25 mouse cellular contexts compared by ENCODE assay signal in the genomic region with DNA sequence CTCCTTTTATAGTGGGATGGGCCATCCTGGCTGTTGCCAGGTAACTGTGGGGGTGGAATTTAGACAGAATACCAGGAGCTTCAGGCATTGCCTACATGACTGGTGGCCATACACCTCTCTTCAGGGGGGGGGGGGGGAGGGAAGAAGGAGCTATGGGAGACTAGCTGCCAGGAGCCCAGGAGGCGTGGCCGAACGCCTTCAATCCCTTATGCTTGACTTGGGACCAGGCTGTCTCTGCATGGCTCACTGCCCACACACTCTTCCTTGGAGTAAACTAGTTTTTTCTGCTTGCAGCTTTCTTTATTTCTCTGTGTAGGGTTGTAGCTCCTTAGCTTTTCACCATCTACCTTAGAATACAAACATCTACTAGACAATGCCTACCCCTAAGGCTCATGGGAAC.
DNase-seq lines count a peak whose midpoint lies in the region; ATAC-seq and TF ChIP-seq lines count a peak whose summit lies in the region.
"Had no signal": no experiment of that assay in that cellular context is flagged by ENCODE, and none has a peak within 500 bp of the region (broad histone marks: within the 10 kb centered on the region; RNA-seq: fewer than 3 reads in every experiment).

No protein-coding gene starts in this region.

- no peaks in the 10 kb centered on the region for H3K9me3 ChIP-seq in kidney, embryonic 15.5 days (replicated peaks)
- H3K9me3 ChIP-seq: embryonic facial prominence, embryonic 13.5 days; heart, embryonic 10.5 days; hindbrain, embryonic 10.5 days; intestine, embryonic 15.5 days; limb, embryonic 10.5 days; liver, embryonic 15.5 days; lung, embryonic 15.5 days; megakaryocyte, embryonic 14.5 days had no signal

- H3K27ac ChIP-seq in kidney, embryonic 15.5 days = no peak overlapping the region
- H3K27ac ChIP-seq in gastrocnemius, adult 2 months = no peak overlapping the region
- H3K27ac ChIP-seq: embryonic facial prominence, embryonic 13.5 days; heart, embryonic 10.5 days; hindbrain, embryonic 10.5 days; intestine, embryonic 15.5 days; limb, embryonic 10.5 days; liver, embryonic 15.5 days; lung, embryonic 15.5 days; stomach, postnatal 0 days had no signal

- H3K9ac ChIP-seq in kidney, embryonic 15.5 days = no peak overlapping the region
- H3K9ac ChIP-seq: embryonic facial prominence, embryonic 13.5 days; intestine, embryonic 15.5 days; liver, embryonic 15.5 days; lung, embryonic 15.5 days had no signal

- no peaks in the 10 kb centered on the region for H3K27me3 ChIP-seq in kidney, embryonic 15.5 days
- H3K27me3 ChIP-seq: embryonic facial prominence, embryonic 13.5 days; intestine, embryonic 15.5 days; liver, embryonic 15.5 days; lung, embryonic 15.5 days; megakaryocyte, embryonic 14.5 days had no signal

- no peak overlapping the region for H3K4me3 ChIP-seq in kidney, embryonic 15.5 days (replicated peaks)
- no peak overlapping the region for H3K4me3 ChIP-seq in gastrocnemius, adult 2 months
- H3K4me3 ChIP-seq: embryonic facial prominence, embryonic 13.5 days; erythroblast, embryonic 14.5 days; heart, embryonic 10.5 days; hindbrain, embryonic 10.5 days; intestine, embryonic 15.5 days; limb, embryonic 10.5 days; liver, embryonic 15.5 days; lung, embryonic 15.5 days; megakaryocyte, embryonic 14.5 days had no signal

- DNase-seq in frontal cortex, postnatal 36 days (ENCODE audit: low spot score in 2 of 2) = no peak
- no peak for DNase-seq in kidney, adult 11 months
- DNase-seq in right cerebral cortex, postnatal 14 days = peak; percentile 6
- DNase-seq in right cerebral cortex, postnatal 10 days (ENCODE audit: low spot score in 2 of 2) = no peak
- no peak for DNase-seq in gastrocnemius, adult 2 months
- DNase-seq: adrenal gland, postnatal 25 days; cerebellum, adult 11-12 months; cerebellum, postnatal 36 days; embryo, embryonic 11 days; liver; lung, postnatal 36 days; thymus, adult 2 months; thymus, postnatal 4 days had no signal

- 89% methylated on average over 3 of the region's 3 CpGs for WGBS in kidney, embryonic 15.5 days

- no peak overlapping the region for H3K4me2 ChIP-seq in kidney, embryonic 15.5 days
- H3K4me2 ChIP-seq: embryonic facial prominence, embryonic 13.5 days; intestine, embryonic 15.5 days; liver, embryonic 15.5 days; lung, embryonic 15.5 days had no signal

- no peak for TF ChIP-seq CTCF in gastrocnemius, adult 2 months (IDR thresholded peaks at IDR 0.05)

- intact Hi-C loops in gastrocnemius, adult 2 months (cut with DNase I) = no loop called here

- no peaks in the 10 kb centered on the region for H3K4me1 ChIP-seq in kidney, embryonic 15.5 days
- H3K4me1 ChIP-seq: embryonic facial prominence, embryonic 13.5 days; heart, embryonic 10.5 days; hindbrain, embryonic 10.5 days; intestine, embryonic 15.5 days; limb, embryonic 10.5 days; liver, embryonic 15.5 days; lung, embryonic 15.5 days; megakaryocyte, embryonic 14.5 days had no signal

- 0 out of 2 replicates have a peak, but pooled peaks have one; percentile 47 for ATAC-seq in frontal cortex, adult (ENCODE audit: low TSS enrichment)
- 0 out of 2 replicates have a peak, but pooled peaks have one; percentile 29 for ATAC-seq in kidney, embryonic 15.5 days (replicated peaks; ENCODE audit: low FRiP score)
- ATAC-seq: intestine, embryonic 15.5 days had no signal

- no peaks in the 10 kb centered on the region for H3K36me3 ChIP-seq in kidney, embryonic 15.5 days
- H3K36me3 ChIP-seq: embryonic facial prominence, embryonic 13.5 days; heart, embryonic 10.5 days; hindbrain, embryonic 10.5 days; intestine, embryonic 15.5 days; limb, embryonic 10.5 days; liver, embryonic 15.5 days; lung, embryonic 15.5 days had no signal
